Mouse (Mus musculus) intestine, embryonic 16.5 days (tissue): ENCODE measurements around the gene Tcp1. TPM values are rescaled to one million over a fixed set of nuclear protein-coding genes. Genes with fewer than 3 reads are reported as not detected.

Experiments
- ATAC-seq: fragments of 200-750 bp; cut with Nextera tagmentation; 2 replicates; pipeline ENCODE4 v1.8.0; 2017; ENCODE audit warnings: moderate TSS enrichment, moderate library complexity
- H3K27ac ChIP-seq: fragments of 300-500 bp; sonication (generic); 2 replicates; pipeline ENCODE4 v1.5.1; 2014; ENCODE audit warnings: mild to moderate bottlenecking, low read length
- H3K27me3 ChIP-seq: fragments of 300-500 bp; sonication (generic); replicated peaks from 2 replicates; pipeline ENCODE4 v1.6.1; 2014; ENCODE audit warnings: low read length, control low read depth, mixed read lengths; ENCODE audit not compliant: control insufficient read depth, insufficient read depth
- H3K36me3 ChIP-seq: fragments of 300-500 bp; sonication (generic); 2 replicates; pipeline ENCODE4 v1.6.1; 2014; ENCODE audit warnings: low read length, control low read depth; ENCODE audit not compliant: control insufficient read depth, insufficient read depth
- H3K4me1 ChIP-seq: fragments of 300-500 bp; sonication (generic); 2 replicates; pipeline ENCODE4 v1.6.1; 2014; ENCODE audit warnings: low read length, control low read depth, mixed read lengths; ENCODE audit not compliant: control insufficient read depth, insufficient read depth
- H3K4me2 ChIP-seq: fragments of 300-500 bp; sonication (generic); 2 replicates; pipeline ENCODE4 v1.6.1; 2014; ENCODE audit warnings: low read depth, low read length, control low read depth
- H3K4me3 ChIP-seq: fragments of 300-500 bp; sonication (generic); 2 replicates; pipeline ENCODE4 v1.5.1; 2014; ENCODE audit warnings: mild to moderate bottlenecking, low read length
- H3K9ac ChIP-seq: fragments of 300-500 bp; sonication (generic); 2 replicates; pipeline ENCODE4 v1.6.1; 2014; ENCODE audit warnings: low read depth, low read length
- H3K9me3 ChIP-seq: fragments of 300-500 bp; sonication (generic); 2 replicates; pipeline ENCODE4 v1.6.1; 2016; ENCODE audit warnings: low read length, control low read depth; ENCODE audit not compliant: control insufficient read depth
- WGBS: fragments of 180-500 bp; shearing (Covaris S2); extraction: QIAGEN DNeasy Blood & Tissue Kit; methylation state at CpG from one replicate; pipeline ENCODE4 v1.1.7; 2014; 5-methylcytosine and 5-hydroxymethylcytosine counted together
- polyA plus RNA-seq: library from polyadenylated mRNA; unstranded; fragments of >200 nt; fragmentation: Nextera tagmentation; extraction: Ambion mirVana; gene quantifications from 2 replicates; pipeline ENCODE4 v1.2.1, GENCODE M21; 2015

The Tcp1 gene
- 307 and 348 TPM in 2 replicates for polyA plus RNA-seq

- Histone ChIP-seq H3K4me3 (peak within 1 kb of the TSS; percentile 95), H3K9ac (peak within 1 kb of the TSS; percentile 98), H3K27ac (peak within 1 kb of the TSS; percentile 91), H3K4me2 (peak within 1 kb of the TSS; percentile 78), H3K36me3 (peaks cover 5% of the 10 kb centered on the region; the same call in 1 of the 2 replicates), H3K4me1 (peaks cover 3% of the 10 kb centered on the region; the same call in 1 of the 2 replicates), H3K27me3 (no peaks in the 10 kb centered on the region), H3K9me3 (no peaks in the 10 kb centered on the region)
- WGBS, result 1% methylated on average over 18 of the region's 18 CpGs
- peak; percentile 17 for ATAC-seq
Measured at GRCm38 (mm10) chr17:12915488-12915880, at the start of gene Tcp1. Tcp1 (plus strand) TSS chr17:12915701.

- WGBS, result 88% methylated on average over 10 of the region's 10 CpGs
- no peak overlapping the region for H3K9ac ChIP-seq
- no peak for ATAC-seq
Measured at GRCm38 (mm10) chr17:12866853-12867252, 48.6 kb upstream of the Tcp1 start.

DNA sequence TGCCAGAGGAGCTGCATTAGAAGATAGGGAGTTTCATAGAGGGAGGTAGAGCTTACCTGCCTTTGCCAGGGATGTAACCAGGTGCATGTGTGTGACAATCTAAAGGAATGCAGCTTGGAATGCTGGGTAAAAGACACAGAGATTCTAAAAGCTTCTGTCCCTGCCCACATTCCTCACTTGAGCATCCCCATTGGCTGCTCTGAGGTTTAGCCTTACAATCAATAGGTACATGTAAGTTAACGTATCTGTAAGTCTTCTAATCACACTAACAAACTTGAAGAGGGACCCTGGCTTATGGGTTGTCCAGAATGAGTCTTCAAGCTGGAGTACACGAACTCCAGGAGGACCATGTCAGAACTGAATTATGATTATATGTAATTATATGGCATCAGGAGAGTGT lies 47.5 kb upstream of the Tcp1 start, which contains the start of gene Mas1:
Gene Mas1 (minus strand): TSS at position 101 of the 400 bp plus-strand sequence.
- Histone ChIP-seq H3K9me3 (no peaks in the 10 kb centered on the region), H3K4me1 (0 out of 2 replicates have a peak, but pooled peaks cover 4% of the 10 kb centered on the region), H3K27ac (no peak within 1 kb of the TSS), H3K4me3 (no peak within 1 kb of the TSS), H3K27me3 (0 out of 2 replicates have a peak, but pooled peaks cover 2% of the 10 kb centered on the region), H3K4me2 (no peak within 1 kb of the TSS), H3K9ac (no peak within 1 kb of the TSS), H3K36me3 (no peaks in the 10 kb centered on the region)
- 31% methylated on average over 2 of the region's 2 CpGs for WGBS
- no peak for ATAC-seq

More at GRCm38 (mm10) chr17:12866853-12867252, 48.6 kb upstream of the Tcp1 start:
- H3K4me2 ChIP-seq, result no peak overlapping the region
- 0 out of 2 replicates have a peak, but pooled peaks cover 4% of the 10 kb centered on the region for H3K4me1 ChIP-seq
- no peak overlapping the region for H3K27ac ChIP-seq
- no peaks in the 10 kb centered on the region for H3K36me3 ChIP-seq
- H3K27me3 ChIP-seq, result 0 out of 2 replicates have a peak, but pooled peaks cover 2% of the 10 kb centered on the region
- no peaks in the 10 kb centered on the region for H3K9me3 ChIP-seq
- H3K4me3 ChIP-seq, result no peak overlapping the region

DNA sequence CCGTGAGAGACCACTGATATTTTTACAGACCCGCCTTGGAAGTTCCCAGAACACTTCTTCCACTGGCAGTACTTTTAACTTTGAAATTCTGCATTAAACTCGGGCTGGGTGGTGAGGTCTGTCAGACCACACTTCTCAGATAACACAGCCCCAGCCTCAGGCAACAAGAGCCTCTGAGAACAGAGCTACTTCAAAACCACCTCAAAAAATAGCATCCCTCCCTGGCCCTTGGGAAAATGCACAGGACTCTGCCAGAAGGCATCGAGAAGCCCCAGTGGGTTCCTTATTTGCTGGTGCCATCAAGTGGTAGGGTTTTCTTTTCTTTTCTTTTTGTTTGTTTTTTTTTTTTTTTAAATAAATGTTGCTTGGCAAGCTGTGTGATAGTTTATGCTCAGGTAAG lies 46.9 kb upstream of the Tcp1 start:
- Histone ChIP-seq H3K4me3 (no peak overlapping the region), H3K4me1 (0 out of 2 replicates have a peak, but pooled peaks cover 4% of the 10 kb centered on the region), H3K9ac (no peak overlapping the region), H3K27me3 (0 out of 2 replicates have a peak, but pooled peaks cover 2% of the 10 kb centered on the region), H3K4me2 (no peak overlapping the region), H3K9me3 (no peaks in the 10 kb centered on the region), H3K27ac (no peak overlapping the region), H3K36me3 (no peaks in the 10 kb centered on the region)
- ATAC-seq, result no peak
- 22% methylated on average over 4 of the region's 4 CpGs for WGBS

DNA sequence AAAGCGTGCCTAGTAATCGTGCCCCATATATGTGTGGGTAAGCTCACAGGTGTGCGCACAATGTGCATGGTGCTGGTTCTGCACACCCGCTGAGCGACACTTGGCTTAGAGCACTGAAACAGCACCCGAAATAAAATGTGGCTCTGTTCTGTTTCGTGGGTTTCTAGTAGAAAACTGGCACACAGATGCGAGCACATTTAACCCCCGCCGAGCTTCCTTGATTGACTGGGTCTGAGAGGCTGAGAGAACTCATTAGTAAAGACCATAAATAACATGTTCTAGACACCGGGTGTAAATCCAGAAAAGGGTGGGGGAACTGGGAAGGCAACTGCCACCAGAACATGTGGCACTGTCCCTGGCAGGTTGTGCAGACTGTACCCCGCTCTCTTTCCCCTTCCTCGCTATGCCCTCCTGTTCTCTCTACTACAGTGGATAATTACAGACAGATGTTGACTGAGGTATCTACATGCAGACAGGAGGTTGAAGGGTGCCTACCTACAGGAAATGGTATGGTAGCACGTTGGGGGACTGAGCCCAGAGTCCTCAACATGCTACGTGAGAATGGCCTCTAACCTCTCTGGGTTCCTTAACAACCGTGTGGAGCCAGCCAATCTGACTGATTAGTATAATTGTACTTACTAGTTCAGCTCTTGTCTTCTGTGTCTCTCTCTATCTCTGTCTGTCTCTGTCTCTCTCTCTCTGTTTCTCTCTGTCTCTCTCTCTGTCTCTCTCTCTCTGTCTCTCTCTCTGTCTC lies 43.0 kb upstream of the Tcp1 start:
- no peak overlapping the region for H3K4me3 ChIP-seq
- no peaks in the 10 kb centered on the region for H3K4me1 ChIP-seq
- H3K9ac ChIP-seq, result no peak overlapping the region
- H3K27me3 ChIP-seq, result 0 out of 2 replicates have a peak, but pooled peaks cover 2% of the 10 kb centered on the region
- H3K27ac ChIP-seq, result no peak overlapping the region
- H3K9me3 ChIP-seq, result no peaks in the 10 kb centered on the region
- H3K36me3 ChIP-seq, result no peaks in the 10 kb centered on the region
- no peak for ATAC-seq
- WGBS, result 67% methylated on average over 16 of the region's 16 CpGs
- H3K4me2 ChIP-seq, result no peak overlapping the region

DNA sequence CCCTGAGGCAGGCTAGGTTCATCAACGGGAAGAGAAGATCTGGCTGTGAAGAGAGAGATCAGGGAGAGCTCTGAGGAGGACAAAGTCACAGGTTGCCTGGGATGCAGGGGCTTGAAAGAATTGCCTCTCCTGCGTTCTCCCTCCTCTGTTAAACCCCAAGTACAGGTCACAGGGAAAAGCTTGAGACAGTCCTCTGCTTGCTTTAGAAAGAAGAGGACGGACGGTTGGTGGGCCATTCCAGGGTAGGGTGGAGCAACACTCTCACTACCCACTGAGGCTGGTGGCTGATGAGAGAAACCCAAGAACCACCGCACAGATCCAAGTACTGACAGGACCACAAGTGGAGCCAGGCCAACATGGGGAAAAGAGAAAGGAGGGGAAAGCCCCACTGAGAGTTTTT lies 39.8 kb upstream of the Tcp1 start, which contains the start of gene Mrgprh:
Gene Mrgprh (plus strand): TSS at position 301 of the 400 bp plus-strand sequence.
- H3K27me3 ChIP-seq, result 0 out of 2 replicates have a peak, but pooled peaks cover 2% of the 10 kb centered on the region
- WGBS, result 79% methylated on average over 5 of the region's 5 CpGs
- ATAC-seq, result no peak

GRCm38 (mm10) chr17:12880178-12880577 lies 35.3 kb upstream of the Tcp1 start:
- H3K4me1 ChIP-seq, result 0 out of 2 replicates have a peak, but pooled peaks cover 3% of the 10 kb centered on the region
- ATAC-seq, result peak; percentile 81
- peak overlapping the region; percentile 45 for H3K4me2 ChIP-seq
- no peak overlapping the region for H3K27ac ChIP-seq
- WGBS, result 3% methylated on average over 14 of the region's 14 CpGs
- no peaks in the 10 kb centered on the region for H3K9me3 ChIP-seq
- peak overlapping the region; percentile 25 for H3K4me3 ChIP-seq
- H3K9ac ChIP-seq, result peak overlapping the region; percentile 27; the same call in 1 of the 2 replicates
- no peaks in the 10 kb centered on the region for H3K27me3 ChIP-seq
- H3K36me3 ChIP-seq, result no peaks in the 10 kb centered on the region

More for the DNA sequence above, 39.8 kb upstream of the Tcp1 start, which contains the start of gene Mrgprh:
- no peak within 1 kb of the TSS for H3K9ac ChIP-seq
- no peaks in the 10 kb centered on the region for H3K36me3 ChIP-seq
- H3K4me3 ChIP-seq, result no peak within 1 kb of the TSS
- H3K4me2 ChIP-seq, result no peak within 1 kb of the TSS
- H3K27ac ChIP-seq, result no peak within 1 kb of the TSS
- H3K4me1 ChIP-seq, result 0 out of 2 replicates have a peak, but pooled peaks cover 3% of the 10 kb centered on the region
- H3K9me3 ChIP-seq, result no peaks in the 10 kb centered on the region

GRCm38 (mm10) chr17:12881216-12881615 lies 34.3 kb upstream of the Tcp1 start:
- H3K4me1 ChIP-seq, result 0 out of 2 replicates have a peak, but pooled peaks cover 3% of the 10 kb centered on the region
- H3K4me2 ChIP-seq, result no peak overlapping the region
- H3K9ac ChIP-seq, result no peak overlapping the region
- no peaks in the 10 kb centered on the region for H3K9me3 ChIP-seq
- no peaks in the 10 kb centered on the region for H3K27me3 ChIP-seq
- no peak for ATAC-seq
- no peak overlapping the region for H3K27ac ChIP-seq
- H3K36me3 ChIP-seq, result no peaks in the 10 kb centered on the region
- no peak overlapping the region for H3K4me3 ChIP-seq
- 84% methylated on average over 1 of the region's 1 CpGs for WGBS

- no peak overlapping the region for H3K4me3 ChIP-seq
- no peak overlapping the region for H3K9ac ChIP-seq
- no peaks in the 10 kb centered on the region for H3K27me3 ChIP-seq
- no peak overlapping the region for H3K27ac ChIP-seq
- ATAC-seq, result peak; percentile 46; the same call in 1 of the 2 replicates
- H3K9me3 ChIP-seq, result no peaks in the 10 kb centered on the region
- H3K4me1 ChIP-seq, result no peaks in the 10 kb centered on the region; the same call in 1 of the 2 replicates
- no peaks in the 10 kb centered on the region; the same call in 1 of the 2 replicates for H3K36me3 ChIP-seq
- H3K4me2 ChIP-seq, result no peak overlapping the region
- 45% methylated on average over 6 of the region's 6 CpGs for WGBS
Measured at GRCm38 (mm10) chr17:12886620-12887019, 28.9 kb upstream of the Tcp1 start.
